Mouse (Mus musculus): Measurements from ENCODE around the gene Gys1. TPM values are rescaled to one million over a fixed set of nuclear protein-coding genes. Genes with fewer than 3 reads are reported as not detected.

The Gys1 gene
- polyA plus RNA-seq, 1 experiment from 2014 or later, result 36.0 TPM

GRCm38 (mm10) chr7:45446589-45446988 lies 11.9 kb downstream of the Gys1 start:
- Histone ChIP-seq H3K4me2 (ENCODE audit: low read length) (no peak overlapping the region), H3K4me3 (ENCODE audit: low read depth, low read length) (no peak overlapping the region), H3K9me3 (ENCODE audit: control insufficient read depth, low read length) (no peaks in the 10 kb centered on the region), H3K4me1 (replicated peaks; ENCODE audit: control insufficient read depth, insufficient read depth, low read length) (0 out of 2 replicates have a peak, but pooled peaks cover 5% of the 10 kb centered on the region), H3K9ac (ENCODE audit: low read length) (no peak overlapping the region), H3K27ac (ENCODE audit: low read depth) (no peak overlapping the region), H3K27me3 (replicated peaks; ENCODE audit: control insufficient read depth, insufficient read depth, low read length) (no peaks in the 10 kb centered on the region), H3K36me3 (ENCODE audit: control insufficient read depth, insufficient read depth, low read length) (peaks cover 56% of the 10 kb centered on the region)
- ATAC-seq (replicated peaks; ENCODE audit: low FRiP score, low TSS enrichment, low read depth) (no peak), DNase-seq (ENCODE audit: low spot score) (no peak)

DNA sequence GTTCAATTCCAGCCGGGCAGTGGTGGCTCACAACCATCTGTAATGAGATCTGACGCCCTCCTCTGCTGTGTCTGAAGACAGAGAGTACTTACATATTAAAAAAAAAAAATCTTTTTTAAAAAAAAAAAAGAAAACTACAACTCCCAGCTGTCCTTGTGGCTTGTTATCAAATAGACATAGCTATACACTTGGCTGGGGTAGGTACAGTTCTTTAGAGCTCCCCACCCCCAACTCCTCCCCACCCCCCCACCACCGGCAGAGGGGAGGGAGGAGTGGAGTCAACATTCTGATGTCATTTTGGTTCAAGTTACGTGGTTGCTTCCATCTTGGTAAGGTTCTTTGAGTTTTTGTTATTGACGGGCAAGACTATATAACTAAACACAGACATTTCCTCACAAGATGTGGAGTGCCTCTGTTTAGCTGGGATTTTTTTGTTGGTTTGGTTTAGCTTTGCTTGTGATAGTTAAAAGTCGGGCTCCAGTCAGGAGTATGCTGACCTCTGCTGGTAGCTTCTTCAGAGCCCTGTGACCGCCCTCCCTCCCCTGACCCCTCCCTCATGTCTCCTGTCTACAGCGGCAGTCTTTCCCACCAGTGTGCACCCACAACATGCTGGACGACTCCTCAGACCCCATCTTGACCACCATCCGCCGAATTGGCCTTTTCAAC lies 12.8 kb downstream of the Gys1 start:
- H3K4me3 ChIP-seq (ENCODE audit: low read depth, low read length), result no peak overlapping the region
- no peak for DNase-seq (ENCODE audit: low spot score)
- H3K4me2 ChIP-seq (ENCODE audit: low read length), result no peak overlapping the region
- no peak overlapping the region for H3K27ac ChIP-seq (ENCODE audit: low read depth)
- no peak overlapping the region for H3K9ac ChIP-seq (ENCODE audit: low read length)
- peaks cover 59% of the 10 kb centered on the region for H3K36me3 ChIP-seq (ENCODE audit: control insufficient read depth, insufficient read depth, low read length)
- 0 out of 2 replicates have a peak, but pooled peaks cover 5% of the 10 kb centered on the region for H3K4me1 ChIP-seq (replicated peaks; ENCODE audit: control insufficient read depth, insufficient read depth, low read length)
- H3K27me3 ChIP-seq (replicated peaks; ENCODE audit: control insufficient read depth, insufficient read depth, low read length), result no peaks in the 10 kb centered on the region
- no peaks in the 10 kb centered on the region for H3K9me3 ChIP-seq (ENCODE audit: control insufficient read depth, low read length)
- no peak for ATAC-seq (replicated peaks; ENCODE audit: low FRiP score, low TSS enrichment, low read depth)
- 31% methylated on average over 11 of the region's 11 CpGs for WGBS

DNA sequence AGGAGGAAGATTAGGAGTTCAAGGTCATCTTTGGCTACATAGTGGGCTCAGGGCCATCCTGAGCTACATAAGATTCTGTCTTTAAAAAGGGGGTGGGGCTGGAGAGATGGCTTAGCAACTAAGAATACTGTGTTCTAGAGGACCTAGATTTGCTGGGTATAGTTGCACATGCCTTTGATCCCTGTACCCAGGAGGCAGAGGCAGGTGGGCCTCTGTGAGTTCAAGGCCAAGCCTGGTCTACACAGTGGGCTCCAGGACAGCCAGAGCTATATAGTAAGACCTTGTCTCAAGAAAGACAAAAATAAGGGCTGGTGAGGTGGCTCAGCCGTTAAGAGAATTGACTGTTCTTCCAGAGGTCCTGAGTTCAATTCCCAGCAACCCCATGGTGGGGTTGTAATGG lies 15.3 kb downstream of the Gys1 start:
- DNase-seq (ENCODE audit: low spot score), result no peak
- Histone ChIP-seq H3K9me3 (ENCODE audit: control insufficient read depth, low read length) (no peaks in the 10 kb centered on the region), H3K4me1 (replicated peaks; ENCODE audit: control insufficient read depth, insufficient read depth, low read length) (0 out of 2 replicates have a peak, but pooled peaks cover 5% of the 10 kb centered on the region), H3K4me3 (ENCODE audit: low read depth, low read length) (no peak overlapping the region), H3K4me2 (ENCODE audit: low read length) (no peak overlapping the region), H3K27me3 (replicated peaks; ENCODE audit: control insufficient read depth, insufficient read depth, low read length) (no peaks in the 10 kb centered on the region), H3K9ac (ENCODE audit: low read length) (no peak overlapping the region), H3K27ac (ENCODE audit: low read depth) (no peak overlapping the region), H3K36me3 (ENCODE audit: control insufficient read depth, insufficient read depth, low read length) (peaks cover 58% of the 10 kb centered on the region)
- 87% methylated on average over 1 of the region's 1 CpGs for WGBS
- no peak for ATAC-seq (replicated peaks; ENCODE audit: low FRiP score, low TSS enrichment, low read depth)

GRCm38 (mm10) chr7:45451344-45451982 lies 16.8 kb downstream of the Gys1 start:
- Histone ChIP-seq H3K9me3 (ENCODE audit: control insufficient read depth, low read length) (no peaks in the 10 kb centered on the region), H3K27me3 (replicated peaks; ENCODE audit: control insufficient read depth, insufficient read depth, low read length) (no peaks in the 10 kb centered on the region), H3K36me3 (ENCODE audit: control insufficient read depth, insufficient read depth, low read length) (peaks cover 60% of the 10 kb centered on the region), H3K4me3 (ENCODE audit: low read depth, low read length) (no peak overlapping the region), H3K9ac (ENCODE audit: low read length) (no peak overlapping the region), H3K27ac (ENCODE audit: low read depth) (no peak overlapping the region), H3K4me2 (ENCODE audit: low read length) (no peak overlapping the region), H3K4me1 (replicated peaks; ENCODE audit: control insufficient read depth, insufficient read depth, low read length) (0 out of 2 replicates have a peak, but pooled peaks cover 5% of the 10 kb centered on the region)
- peak; percentile 93 for DNase-seq (ENCODE audit: low spot score)
- 53% methylated on average over 23 of the region's 23 CpGs for WGBS
- ATAC-seq (replicated peaks; ENCODE audit: low FRiP score, low TSS enrichment, low read depth), result peak; percentile 70

DNA sequence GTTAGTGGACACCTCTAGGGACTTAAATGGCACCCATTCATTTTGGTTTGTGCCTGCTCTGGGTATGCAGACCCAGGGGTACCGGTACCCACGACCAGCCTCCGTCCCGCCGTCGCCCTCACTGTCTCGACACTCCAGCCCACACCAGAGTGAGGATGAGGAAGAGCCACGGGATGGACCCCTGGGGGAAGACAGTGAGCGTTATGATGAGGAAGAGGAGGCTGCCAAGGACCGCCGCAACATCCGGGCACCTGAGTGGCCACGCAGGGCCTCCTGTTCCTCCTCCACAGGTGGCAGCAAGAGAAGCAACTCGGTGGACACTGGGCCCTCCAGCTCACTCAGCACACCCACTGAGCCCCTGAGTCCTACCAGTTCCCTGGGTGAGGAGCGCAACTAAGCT lies 20.3 kb downstream of the Gys1 start:
- no peak for DNase-seq (ENCODE audit: low spot score)
- Histone ChIP-seq H3K27ac (ENCODE audit: low read depth) (no peak overlapping the region), H3K4me3 (ENCODE audit: low read depth, low read length) (no peak overlapping the region), H3K27me3 (replicated peaks; ENCODE audit: control insufficient read depth, insufficient read depth, low read length) (no peaks in the 10 kb centered on the region), H3K4me1 (replicated peaks; ENCODE audit: control insufficient read depth, insufficient read depth, low read length) (peaks cover 16% of the 10 kb centered on the region), H3K4me2 (ENCODE audit: low read length) (no peak overlapping the region), H3K9ac (ENCODE audit: low read length) (no peak overlapping the region), H3K36me3 (ENCODE audit: control insufficient read depth, insufficient read depth, low read length) (peaks cover 62% of the 10 kb centered on the region), H3K9me3 (ENCODE audit: control insufficient read depth, low read length) (no peaks in the 10 kb centered on the region)
- ATAC-seq (replicated peaks; ENCODE audit: low FRiP score, low TSS enrichment, low read depth), result no peak
- WGBS, result 91% methylated on average over 15 of the region's 15 CpGs

GRCm38 (mm10) chr7:45455932-45456696 lies 21.5 kb downstream of the Gys1 start:
- Histone ChIP-seq H3K4me3 (ENCODE audit: low read depth, low read length) (no peak overlapping the region), H3K27ac (ENCODE audit: low read depth) (no peak overlapping the region), H3K4me1 (replicated peaks; ENCODE audit: control insufficient read depth, insufficient read depth, low read length) (peaks cover 27% of the 10 kb centered on the region), H3K9ac (ENCODE audit: low read length) (no peak overlapping the region), H3K27me3 (replicated peaks; ENCODE audit: control insufficient read depth, insufficient read depth, low read length) (no peaks in the 10 kb centered on the region), H3K9me3 (ENCODE audit: control insufficient read depth, low read length) (no peaks in the 10 kb centered on the region), H3K36me3 (ENCODE audit: control insufficient read depth, insufficient read depth, low read length) (peaks cover 58% of the 10 kb centered on the region), H3K4me2 (ENCODE audit: low read length) (no peak overlapping the region)
- no peak for ATAC-seq (replicated peaks; ENCODE audit: low FRiP score, low TSS enrichment, low read depth)
- WGBS, result 76% methylated on average over 13 of the region's 13 CpGs
- DNase-seq (ENCODE audit: low spot score), result no peak

DNA sequence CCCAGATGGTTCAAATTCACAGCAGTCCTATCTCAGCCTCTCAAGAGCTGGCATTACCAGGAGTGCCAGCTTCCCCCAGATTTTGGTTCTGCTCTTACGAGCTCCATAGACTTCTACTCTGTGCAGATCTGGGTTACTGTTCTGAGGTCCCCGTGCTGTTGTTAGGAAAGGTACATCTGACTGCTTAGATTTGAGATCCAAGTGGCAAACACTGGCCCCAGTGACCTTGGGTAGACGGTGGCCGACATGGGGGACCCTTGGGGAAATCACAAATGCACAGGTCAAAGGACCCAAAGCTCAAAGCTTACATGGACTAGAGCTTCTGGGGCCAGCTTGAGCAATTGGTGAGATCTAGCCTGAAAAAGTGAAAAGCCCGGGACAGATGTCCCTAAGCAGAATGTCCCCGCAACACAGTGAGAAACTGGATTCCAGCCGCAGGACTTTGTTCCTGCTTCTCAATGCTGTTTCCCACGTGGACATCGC lies 22.1 kb downstream of the Gys1 start:
- Histone ChIP-seq H3K36me3 (ENCODE audit: control insufficient read depth, insufficient read depth, low read length) (peaks cover 58% of the 10 kb centered on the region), H3K9ac (ENCODE audit: low read length) (no peak overlapping the region), H3K9me3 (ENCODE audit: control insufficient read depth, low read length) (no peaks in the 10 kb centered on the region), H3K4me1 (replicated peaks; ENCODE audit: control insufficient read depth, insufficient read depth, low read length) (peaks cover 32% of the 10 kb centered on the region), H3K4me2 (ENCODE audit: low read length) (0 out of 2 replicates have a peak overlapping the region, but pooled peaks have one; percentile 63), H3K27me3 (replicated peaks; ENCODE audit: control insufficient read depth, insufficient read depth, low read length) (no peaks in the 10 kb centered on the region), H3K27ac (ENCODE audit: low read depth) (no peak overlapping the region), H3K4me3 (ENCODE audit: low read depth, low read length) (0 out of 2 replicates have a peak overlapping the region, but pooled peaks have one; percentile 92)
- no peak for ATAC-seq (replicated peaks; ENCODE audit: low FRiP score, low TSS enrichment, low read depth)
- DNase-seq (ENCODE audit: low spot score), result no peak
- WGBS, result 51% methylated on average over 9 of the region's 9 CpGs

GRCm38 (mm10) chr7:45457204-45458060 lies 22.8 kb downstream of the Gys1 start:
- H3K36me3 ChIP-seq (ENCODE audit: control insufficient read depth, insufficient read depth, low read length), result peaks cover 54% of the 10 kb centered on the region
- H3K27ac ChIP-seq (ENCODE audit: low read depth), result no peak overlapping the region
- H3K4me1 ChIP-seq (replicated peaks; ENCODE audit: control insufficient read depth, insufficient read depth, low read length), result peaks cover 37% of the 10 kb centered on the region
- ATAC-seq (replicated peaks; ENCODE audit: low FRiP score, low TSS enrichment, low read depth) (no peak), DNase-seq (ENCODE audit: low spot score) (peak; percentile 69)
- H3K4me2 ChIP-seq (ENCODE audit: low read length), result peak overlapping the region; percentile 63
- 50% methylated on average over 9 of the region's 10 CpGs for WGBS
- H3K4me3 ChIP-seq (ENCODE audit: low read depth, low read length), result peak overlapping the region; percentile 92
- H3K9ac ChIP-seq (ENCODE audit: low read length), result peak overlapping the region; percentile 32; the same call in 1 of the 2 replicates
- no peaks in the 10 kb centered on the region for H3K9me3 ChIP-seq (ENCODE audit: control insufficient read depth, low read length)
- no peaks in the 10 kb centered on the region for H3K27me3 ChIP-seq (replicated peaks; ENCODE audit: control insufficient read depth, insufficient read depth, low read length)

Data from intestine, embryonic 14.5 days (tissue).